Mouse (Mus musculus): ENCODE results near the gene Vmp1. TPM values are rescaled to one million over a fixed set of nuclear protein-coding genes. Genes with fewer than 3 reads are reported as not detected.

Gene Vmp1
- polyA plus RNA-seq, 1 experiment from 2014 or later, result 93.0 TPM

DNA sequence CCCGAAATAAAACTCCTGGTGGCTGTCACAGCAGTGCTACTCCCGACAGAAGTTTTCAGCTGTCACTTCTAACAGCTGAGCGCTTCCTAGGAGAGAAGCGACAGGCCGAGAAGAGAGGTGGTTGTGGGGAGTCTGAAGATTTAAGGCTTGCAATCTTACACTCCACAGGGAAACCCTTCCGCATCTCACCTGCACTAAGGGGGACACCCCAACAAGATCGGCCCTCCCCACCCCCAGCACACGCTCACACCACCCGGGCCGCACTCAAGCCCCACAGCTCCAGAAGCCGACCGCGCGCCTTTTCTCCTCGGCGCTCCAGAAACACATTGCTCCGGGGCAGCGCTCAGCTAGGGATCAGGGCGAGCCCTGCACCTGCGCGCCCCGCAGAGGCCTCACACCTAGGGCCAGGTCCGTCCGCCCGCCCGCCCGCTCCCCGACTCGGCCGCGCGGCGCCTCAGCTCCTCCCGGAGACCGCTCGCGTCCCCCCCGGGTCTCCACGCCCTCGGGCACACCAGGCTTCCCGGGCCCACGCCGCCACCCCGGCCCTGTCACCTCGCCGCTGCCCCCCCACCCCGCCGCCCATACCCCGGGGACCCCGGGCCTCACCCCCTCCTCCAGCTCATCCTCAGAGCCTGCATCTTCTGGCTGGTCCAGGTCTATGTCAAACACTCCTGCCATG is 139.5 kb downstream of the Vmp1 start:
- DNase-seq (ENCODE audit: extremely low spot score, low spot score), result no peak
- Histone ChIP-seq H3K36me3 (replicated peaks) (peaks cover 27% of the 10 kb centered on the region), H3K9me3 (no peaks in the 10 kb centered on the region), H3K27me3 (ENCODE audit: poor library complexity, severe bottlenecking) (no peaks in the 10 kb centered on the region), H3K4me3 (peak overlapping the region; percentile 97), H3K4me1 (peaks cover 24% of the 10 kb centered on the region), H3K27ac (peak overlapping the region; percentile 96)
- WGBS, result 1% methylated on average over 42 of the region's 50 CpGs

DNA sequence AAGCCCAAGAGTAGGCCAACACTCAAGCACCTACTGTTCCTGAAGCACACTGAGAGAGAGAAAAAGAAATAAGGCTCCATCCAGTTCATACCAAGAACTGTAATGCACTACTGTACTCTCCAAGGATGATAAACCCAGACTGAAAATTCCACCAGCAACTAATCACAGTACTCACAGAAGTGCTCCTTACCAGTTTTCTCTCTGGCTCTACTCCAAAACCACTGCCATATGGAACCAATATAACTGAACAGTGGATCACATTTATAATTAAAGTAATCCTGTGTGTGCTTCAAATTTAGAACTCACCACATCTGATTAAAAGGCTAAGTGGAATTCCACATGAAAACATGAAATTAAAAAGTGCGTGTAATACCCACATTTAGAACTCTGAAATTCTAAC is 140.8 kb downstream of the Vmp1 start:
- H3K9me3 ChIP-seq, result 0 out of 2 replicates have a peak, but pooled peaks cover 3% of the 10 kb centered on the region
- DNase-seq (ENCODE audit: extremely low spot score, low spot score), result no peak
- no peaks in the 10 kb centered on the region for H3K27me3 ChIP-seq (ENCODE audit: poor library complexity, severe bottlenecking)
- no peak overlapping the region for H3K4me3 ChIP-seq
- H3K27ac ChIP-seq, result no peak overlapping the region
- 86% methylated on average over 1 of the region's 1 CpGs for WGBS
- H3K4me1 ChIP-seq, result peaks cover 24% of the 10 kb centered on the region
- H3K36me3 ChIP-seq (replicated peaks), result peaks cover 32% of the 10 kb centered on the region

DNA sequence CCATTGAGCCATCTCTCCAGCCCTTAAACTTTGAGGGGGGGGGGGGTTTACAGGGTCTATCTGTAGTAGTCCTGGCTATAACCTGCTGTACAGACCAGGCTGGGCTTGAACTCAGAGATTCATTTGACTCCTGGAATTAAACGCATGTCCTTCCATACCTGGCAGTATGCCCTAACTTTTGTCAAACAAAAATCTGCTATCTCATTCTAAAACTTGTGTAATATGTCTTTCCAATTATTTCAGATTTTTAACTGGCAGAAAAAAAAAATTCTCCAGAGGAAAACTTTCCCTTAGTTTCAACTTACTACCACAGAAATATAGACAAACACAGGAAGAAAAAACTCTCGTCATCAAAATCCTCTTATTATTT is 143.2 kb downstream of the Vmp1 start:
- no peaks in the 10 kb centered on the region for H3K27me3 ChIP-seq (ENCODE audit: poor library complexity, severe bottlenecking)
- 96% methylated on average over 2 of the region's 2 CpGs for WGBS
- H3K4me3 ChIP-seq, result no peak overlapping the region
- peaks cover 35% of the 10 kb centered on the region for H3K36me3 ChIP-seq (replicated peaks)
- H3K27ac ChIP-seq, result no peak overlapping the region
- no peak for DNase-seq (ENCODE audit: extremely low spot score, low spot score)
- 0 out of 2 replicates have a peak, but pooled peaks cover 3% of the 10 kb centered on the region for H3K9me3 ChIP-seq
- H3K4me1 ChIP-seq, result peaks cover 20% of the 10 kb centered on the region

DNA sequence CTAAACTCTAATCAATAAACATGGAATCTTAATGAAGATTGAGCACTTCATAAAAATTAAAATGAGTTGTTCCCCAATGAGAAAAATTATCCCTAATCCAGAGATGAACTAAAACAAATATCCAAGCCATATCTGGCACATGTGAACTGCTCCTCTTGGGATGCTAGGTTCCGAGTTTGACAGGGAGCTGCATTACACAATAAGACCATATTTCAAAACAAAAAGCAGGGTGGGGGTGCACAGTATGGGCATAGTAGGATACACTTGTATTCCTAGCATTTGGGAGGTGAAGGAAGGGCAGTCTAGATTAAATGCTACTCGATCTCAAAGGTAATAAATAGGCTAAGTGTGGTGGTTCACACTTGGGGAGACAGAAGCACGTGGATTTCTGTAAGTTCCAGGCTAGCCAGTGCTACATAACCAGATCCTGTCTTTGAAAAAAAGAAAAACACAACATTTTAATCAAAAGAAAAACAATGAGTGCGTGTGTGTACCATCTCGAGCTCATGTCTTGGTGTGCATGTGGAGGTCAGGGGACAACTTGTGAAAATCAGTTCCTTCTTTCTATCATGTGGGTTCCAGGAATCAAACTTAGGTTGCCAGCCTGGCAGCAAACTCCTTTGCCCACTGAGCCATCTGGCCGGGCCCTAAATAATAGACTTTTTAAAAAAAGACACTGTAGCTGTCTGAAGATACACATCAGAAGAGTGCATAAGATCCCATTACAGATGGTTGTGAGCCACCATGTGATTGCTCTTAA is 143.7 kb downstream of the Vmp1 start:
- DNase-seq (ENCODE audit: extremely low spot score, low spot score), result no peak
- Histone ChIP-seq H3K4me3 (no peak overlapping the region), H3K4me1 (peaks cover 17% of the 10 kb centered on the region), H3K9me3 (0 out of 2 replicates have a peak, but pooled peaks cover 3% of the 10 kb centered on the region), H3K36me3 (replicated peaks) (peaks cover 38% of the 10 kb centered on the region), H3K27me3 (ENCODE audit: poor library complexity, severe bottlenecking) (no peaks in the 10 kb centered on the region), H3K27ac (no peak overlapping the region)
- WGBS, result 91% methylated on average over 6 of the region's 6 CpGs

DNA sequence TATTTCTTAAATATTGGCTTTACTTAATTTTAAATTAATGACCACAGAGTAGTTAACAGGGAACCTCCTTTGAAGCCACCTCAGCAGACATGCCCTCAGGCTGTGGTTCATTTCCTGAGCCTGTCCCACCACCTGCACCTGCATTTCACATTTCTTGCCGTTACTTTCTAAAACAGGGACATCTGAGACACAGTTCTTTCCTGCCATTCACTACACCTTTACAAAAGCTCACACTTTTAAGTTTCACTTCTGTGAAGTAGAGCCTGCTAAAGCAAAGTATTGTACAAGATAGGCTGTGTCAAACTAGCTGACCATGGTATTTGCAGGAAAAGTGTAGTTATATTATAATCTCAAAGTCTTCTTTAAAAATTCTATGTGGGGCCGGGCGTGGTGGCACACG is 144.8 kb downstream of the Vmp1 start:
- peaks cover 49% of the 10 kb centered on the region for H3K36me3 ChIP-seq (replicated peaks)
- no peaks in the 10 kb centered on the region for H3K27me3 ChIP-seq (ENCODE audit: poor library complexity, severe bottlenecking)
- 0 out of 2 replicates have a peak, but pooled peaks cover 3% of the 10 kb centered on the region for H3K9me3 ChIP-seq
- no peak for DNase-seq (ENCODE audit: extremely low spot score, low spot score)
- no peak overlapping the region for H3K27ac ChIP-seq
- H3K4me3 ChIP-seq, result no peak overlapping the region
- 94% methylated on average over 4 of the region's 4 CpGs for whole genome bisulfite sequencing
- H3K4me1 ChIP-seq, result peaks cover 13% of the 10 kb centered on the region

DNA sequence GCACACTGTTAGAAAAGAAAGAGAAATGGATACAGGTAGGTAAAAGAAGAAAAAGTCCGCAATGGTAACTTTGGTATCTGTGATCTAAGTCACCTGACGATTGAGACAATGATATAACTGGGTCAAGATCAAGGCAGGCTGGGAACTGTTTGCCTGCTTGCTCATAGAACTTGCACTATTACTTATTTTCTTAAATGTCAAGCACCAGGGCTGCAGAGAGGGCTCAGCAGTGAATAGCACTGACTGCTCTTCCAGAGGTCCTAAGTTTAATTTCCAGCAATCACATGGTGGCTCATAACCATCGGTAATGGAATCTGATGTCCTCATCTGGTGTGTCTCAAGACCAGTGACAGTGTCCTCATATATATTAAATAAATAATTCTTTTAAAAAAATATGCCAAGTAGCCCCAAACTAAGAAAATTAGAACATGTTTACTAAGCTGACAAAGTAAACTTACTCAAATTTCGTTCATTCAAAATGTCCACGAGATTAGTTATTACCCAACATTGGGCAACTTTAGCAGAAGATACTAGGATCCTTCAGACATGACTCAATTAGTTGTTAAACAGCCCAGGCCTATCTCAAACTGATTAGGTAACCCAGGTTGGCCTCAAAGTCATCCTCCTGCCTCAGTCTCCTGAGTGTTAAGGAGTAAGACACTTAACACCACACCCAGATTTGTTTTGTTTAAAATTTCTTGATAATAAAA is 149.3 kb downstream of the Vmp1 start:
- no peak for DNase-seq (ENCODE audit: extremely low spot score, low spot score)
- Histone ChIP-seq H3K9me3 (0 out of 2 replicates have a peak, but pooled peaks cover 3% of the 10 kb centered on the region), H3K27ac (no peak overlapping the region), H3K4me3 (no peak overlapping the region), H3K36me3 (replicated peaks) (peaks cover 63% of the 10 kb centered on the region), H3K27me3 (ENCODE audit: poor library complexity, severe bottlenecking) (no peaks in the 10 kb centered on the region), H3K4me1 (no peaks in the 10 kb centered on the region)
- 95% methylated on average over 5 of the region's 5 CpGs for WGBS

MicroRNAs encoded within 50 kb of the gene (microRNA counts, 519-probe panel; counts per million panel counts)
- 4,128 counts per million, percentile 77 among the panel's probes with 10 or more counts for microRNA mmu-miR-21

Small RNA genes within 50 kb of the gene (microRNA-seq; reads per million reads assigned to microRNA genes)
- gene Mir21a, result 8,682 reads per million, percentile 93 among the genes with 10 or more reads in this experiment

Other genes with a start within 250 kb of the Vmp1 start
- gene Rnft1, start 199.2 kb downstream of the Vmp1 start, polyA plus RNA-seq (2016; fragmentation: Nextera tagmentation; extraction: Ambion mirVana), result 21.8 and 22.4 TPM in 2 replicates
- gene Rps6kb1, start 139.0 kb downstream of the Vmp1 start, polyA plus RNA-seq (2016; fragmentation: Nextera tagmentation; extraction: Ambion mirVana), result 63.7 and 66.0 TPM in 2 replicates
- 14.1 and 14.2 TPM in 2 replicates for gene Tubd1, start 138.8 kb downstream of the Vmp1 start, polyA plus RNA-seq (2016; fragmentation: Nextera tagmentation; extraction: Ambion mirVana)
- 45.0 and 48.9 TPM in 2 replicates for gene Ptrh2, start 149 bp upstream of the Vmp1 start, polyA plus RNA-seq (2016; fragmentation: Nextera tagmentation; extraction: Ambion mirVana)
- 137 and 141 TPM in 2 replicates for gene Cltc, start 73.7 kb upstream of the Vmp1 start, polyA plus RNA-seq (2016; fragmentation: Nextera tagmentation; extraction: Ambion mirVana)
- 39.7 and 41.6 TPM in 2 replicates for gene Dhx40, start 123.9 kb upstream of the Vmp1 start, polyA plus RNA-seq (2016; fragmentation: Nextera tagmentation; extraction: Ambion mirVana)